Mouse (Mus musculus) cerebellum, postnatal 36 days (tissue): ENCODE measurements around the gene 6430548M08Rik.

Experiments
- DNase-seq, 2 experiments: peaks; one replicate each; pipeline ENCODE4 v3.0.0; 2021 to 2022; ENCODE audit warnings: mixed read lengths in 2 of 2

Gene 6430548M08Rik

GRCm38 (mm10) chr8:120184850-120185792 is 71.2 kb downstream of the 6430548M08Rik start:
- no peak for DNase-seq

- no peak for DNase-seq
These were observed 72.5 kb downstream of the 6430548M08Rik start for GRCm38 (mm10) chr8:120186454-120186853.

GRCm38 (mm10) chr8:120188510-120188909 is 74.6 kb downstream of the 6430548M08Rik start:
- no peak for DNase-seq

GRCm38 (mm10) chr8:120189440-120189839 is 75.5 kb downstream of the 6430548M08Rik start:
- no peak for DNase-seq

GRCm38 (mm10) chr8:120190107-120190809 is 76.3 kb downstream of the 6430548M08Rik start:
- no peak for DNase-seq

GRCm38 (mm10) chr8:120190810-120191413 is 77.0 kb downstream of the 6430548M08Rik start:
- peak; percentile 80 to 91 for DNase-seq

GRCm38 (mm10) chr8:120191633-120192032 is 77.7 kb downstream of the 6430548M08Rik start:
- no peak for DNase-seq

- DNase-seq = no peak
These were observed 78.2 kb downstream of the 6430548M08Rik start for GRCm38 (mm10) chr8:120192118-120192517.

- DNase-seq = no peak
These were observed 87.4 kb downstream of the 6430548M08Rik start for GRCm38 (mm10) chr8:120201351-120201750.

- no peak for DNase-seq
These were observed 88.6 kb downstream of the 6430548M08Rik start for GRCm38 (mm10) chr8:120202546-120202945.

GRCm38 (mm10) chr8:120204736-120205360 is 90.9 kb downstream of the 6430548M08Rik start:
- DNase-seq = no peak

GRCm38 (mm10) chr8:120205916-120206315 is 92.0 kb downstream of the 6430548M08Rik start:
- DNase-seq = no peak

GRCm38 (mm10) chr8:120207364-120207763 is 93.4 kb downstream of the 6430548M08Rik start:
- no peak for DNase-seq

- DNase-seq = no peak
These were observed 94.2 kb downstream of the 6430548M08Rik start for GRCm38 (mm10) chr8:120208113-120208512.

GRCm38 (mm10) chr8:120211345-120211744 is 97.4 kb downstream of the 6430548M08Rik start:
- no peak for DNase-seq

GRCm38 (mm10) chr8:120212596-120212995 is 98.6 kb downstream of the 6430548M08Rik start:
- DNase-seq = no peak

- DNase-seq = no peak
These were observed 99.3 kb downstream of the 6430548M08Rik start for GRCm38 (mm10) chr8:120213229-120213628.

GRCm38 (mm10) chr8:120213939-120214338 is 100.0 kb downstream of the 6430548M08Rik start:
- DNase-seq = peak; percentile 94 to 96
